Mouse (Mus musculus): Measurements from ENCODE around the gene Ccdc117. TPM values are rescaled to one million over a fixed set of nuclear protein-coding genes. Genes with fewer than 3 reads are reported as not detected.
"Not testable (repeated sequence)": the region's sequence is repeated elsewhere in the genome, so short reads cannot be mapped to it uniquely, and the experiment has no call there.

Ccdc117 gene
- polyA plus RNA-seq, 1 experiment = 9.5 TPM

DNA sequence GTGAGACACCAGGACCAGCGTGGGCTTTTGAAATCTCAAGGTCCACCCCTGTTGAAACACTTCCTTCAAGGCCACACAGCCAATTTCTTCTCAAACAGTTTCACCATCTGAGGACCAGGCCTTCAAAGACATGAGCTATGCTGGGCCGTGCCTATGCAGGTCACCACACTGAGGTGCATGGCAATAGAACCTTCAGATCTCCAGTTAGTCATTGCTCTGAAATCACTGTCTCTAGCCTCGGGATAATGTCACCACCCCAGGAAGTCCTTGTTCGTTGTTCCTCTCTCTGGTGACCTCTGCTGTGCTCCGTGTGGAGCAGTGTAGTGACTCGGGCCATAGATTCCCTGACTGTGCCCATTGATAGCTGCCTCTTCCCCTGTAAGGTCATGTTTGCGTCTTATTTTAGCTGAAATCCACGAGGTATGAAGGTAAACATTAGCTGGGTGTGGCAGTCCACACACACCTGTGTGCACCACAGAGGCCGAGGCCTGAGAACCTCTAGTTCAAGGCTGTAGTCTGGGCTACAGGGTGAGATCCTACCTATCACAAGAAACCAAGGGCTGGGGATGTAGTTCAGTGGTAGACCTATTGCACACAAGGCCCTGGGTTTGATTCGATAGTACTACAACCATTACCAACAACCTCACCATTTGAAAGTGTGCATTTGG is 50.9 kb downstream of the Ccdc117 start:
- H3K27ac ChIP-seq (ENCODE audit: insufficient read depth, low read length) = no peak overlapping the region
- H3K4me3 ChIP-seq (ENCODE audit: insufficient read depth, low read length) = no peak overlapping the region
- H3K4me1 ChIP-seq (ENCODE audit: control insufficient read depth, insufficient read depth, low read length) = no peaks in the 10 kb centered on the region
- TF ChIP-seq CTCF (IDR thresholded peaks at IDR 0.05; ENCODE audit: extremely low read depth, insufficient read depth, low read length) = no peak

DNA sequence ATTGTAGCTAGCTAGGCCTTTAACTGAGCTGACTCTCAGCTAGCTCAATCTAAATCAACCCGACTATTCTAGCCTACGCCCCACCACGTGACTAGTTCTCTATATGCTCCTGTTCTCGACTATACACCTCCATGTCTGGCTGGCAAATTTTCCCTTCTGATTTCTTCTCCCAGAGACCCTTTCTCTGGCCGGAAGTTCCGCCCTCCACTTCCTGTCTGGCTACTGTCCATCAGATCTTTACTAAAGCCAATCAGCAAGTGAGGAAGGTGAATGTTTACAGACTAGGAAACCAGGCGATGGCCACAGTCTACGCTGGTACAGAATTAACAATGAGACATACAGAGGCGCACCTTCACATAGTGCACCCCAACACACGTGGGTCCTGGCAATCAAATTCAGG is 52.6 kb downstream of the Ccdc117 start:
- not testable (repeated sequence) for H3K4me1 ChIP-seq (ENCODE audit: control insufficient read depth, insufficient read depth, low read length); H3K4me3 ChIP-seq (ENCODE audit: insufficient read depth, low read length); H3K27ac ChIP-seq (ENCODE audit: insufficient read depth, low read length)

DNA sequence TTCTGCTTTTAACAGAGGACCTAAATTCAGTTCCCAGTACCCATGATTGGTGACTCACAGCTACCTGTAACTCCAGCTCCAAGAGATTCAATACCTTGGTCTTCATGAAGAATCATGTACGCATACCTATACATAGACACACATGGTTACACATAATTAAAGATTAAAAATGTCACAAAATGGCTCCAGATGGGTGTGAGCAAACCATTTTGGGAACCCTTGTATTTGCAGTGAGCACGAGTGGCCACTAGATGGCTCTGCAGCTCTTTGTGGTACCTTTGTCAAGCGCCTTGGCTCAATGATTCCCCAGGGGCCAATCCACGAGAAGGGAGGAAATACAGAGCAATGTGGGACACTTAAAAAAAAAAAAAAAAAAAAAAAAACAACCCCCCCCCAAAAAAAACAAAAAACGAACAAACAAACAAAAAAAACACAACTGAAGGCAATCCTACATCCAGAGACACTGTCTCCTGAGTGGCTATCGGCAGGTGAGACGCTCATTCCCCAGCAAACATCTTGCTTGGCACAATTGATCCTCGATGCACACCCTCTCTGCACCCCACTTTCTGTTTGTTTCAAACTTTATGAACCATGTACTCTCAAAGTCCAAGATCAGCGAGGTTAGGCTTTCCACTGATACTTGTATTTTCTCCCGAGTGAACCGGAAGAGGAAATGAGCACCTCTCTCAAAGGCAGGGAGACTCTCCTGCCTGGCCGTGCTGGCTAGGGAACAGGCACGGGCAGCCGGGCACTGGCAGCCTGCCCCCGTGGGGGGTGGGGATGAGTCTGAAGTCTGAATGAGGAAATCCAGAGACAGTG is 56.6 kb downstream of the Ccdc117 start:
- Histone ChIP-seq H3K4me3 (ENCODE audit: insufficient read depth, low read length) (peak overlapping the region; percentile 39), H3K4me1 (ENCODE audit: control insufficient read depth, insufficient read depth, low read length) (no peaks in the 10 kb centered on the region), H3K27ac (ENCODE audit: insufficient read depth, low read length) (no peak overlapping the region)
- TF ChIP-seq POLR2A (IDR thresholded peaks at IDR 0.05; ENCODE audit: extremely low read depth, insufficient read depth, low read length) (no peak), CTCF (IDR thresholded peaks at IDR 0.05; ENCODE audit: extremely low read depth, insufficient read depth, low read length) (peak; percentile 91)

DNA sequence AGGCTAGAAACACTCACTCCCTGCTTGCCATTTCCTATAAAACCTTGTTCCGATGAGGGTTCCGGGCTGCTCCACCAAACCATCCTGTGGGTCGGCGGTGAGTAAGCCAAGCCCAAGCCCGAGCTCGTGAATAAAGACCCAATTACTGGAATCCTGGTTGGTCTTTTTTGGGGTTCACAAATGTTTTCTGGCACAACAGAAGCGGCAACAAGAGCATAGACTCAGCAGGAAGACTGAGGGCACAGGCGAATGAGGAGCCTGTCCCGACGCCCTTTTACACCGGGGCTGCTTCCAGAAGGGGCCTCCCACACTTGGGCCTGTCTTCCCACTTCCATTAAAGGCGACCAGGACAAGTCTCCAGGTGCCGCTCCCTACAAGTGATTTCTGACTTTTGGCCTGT is 59.4 kb downstream of the Ccdc117 start:
- TF ChIP-seq CTCF (IDR thresholded peaks at IDR 0.05; ENCODE audit: extremely low read depth, insufficient read depth, low read length) (no peak), POLR2A (IDR thresholded peaks at IDR 0.05; ENCODE audit: extremely low read depth, insufficient read depth, low read length) (no peak)
- no peak overlapping the region for H3K4me3 ChIP-seq (ENCODE audit: insufficient read depth, low read length)
- H3K27ac ChIP-seq (ENCODE audit: insufficient read depth, low read length) = no peak overlapping the region
- H3K4me1 ChIP-seq (ENCODE audit: control insufficient read depth, insufficient read depth, low read length) = no peaks in the 10 kb centered on the region

Other genes with a start within 250 kb of the Ccdc117 start
- gene Znrf3, start 97.3 kb downstream of the Ccdc117 start, polyA plus RNA-seq (2012; rRNA removed) = 5.9 and 6.0 TPM in 2 replicates
- gene Xbp1, start 21.5 kb downstream of the Ccdc117 start, polyA plus RNA-seq (2012; rRNA removed) = 64.8 and 72.8 TPM in 2 replicates
- gene Ankrd36, start 27.5 kb upstream of the Ccdc117 start, polyA plus RNA-seq (2012; rRNA removed) = not detected in 2 replicates
- 96.6 and 109 TPM in 2 replicates for gene Mrps24, start 173.5 kb upstream of the Ccdc117 start, polyA plus RNA-seq (2012; rRNA removed)
- gene Urgcp, start 220.2 kb upstream of the Ccdc117 start, polyA plus RNA-seq (2012; rRNA removed) = 33.0 and 35.1 TPM in 2 replicates
- gene Dbnl, start 246.3 kb upstream of the Ccdc117 start, polyA plus RNA-seq (2012; rRNA removed) = 78.1 and 82.8 TPM in 2 replicates

All from cortical plate, adult 2 months (tissue).